Mouse (Mus musculus) limb, embryonic 14.5 days (tissue): ENCODE data around the gene Retreg1. TPM values are rescaled to one million over a fixed set of nuclear protein-coding genes. Genes with fewer than 3 reads are reported as not detected.
"Not testable (repeated sequence)": the region's sequence is repeated elsewhere in the genome, so short reads cannot be mapped to it uniquely, and the experiment has no call there.

Experiments used
- ATAC-seq: fragments of 200-750 bp; cut with Nextera tagmentation; 2 replicates; pipeline ENCODE4 v1.8.0; 2017; ENCODE audit warnings: low read depth, moderate number of reproducible peaks, moderate TSS enrichment; ENCODE audit not compliant: low FRiP score
- DNase-seq: peaks from one replicate; pipeline ENCODE4 v3.0.0-alpha.2; 2015; ENCODE audit warnings: low spot score
- H3K27ac ChIP-seq: fragments of 300-500 bp; sonication (generic); replicated peaks from 2 replicates; pipeline ENCODE4 v1.5.1; 2014; ENCODE audit warnings: low read depth, mild to moderate bottlenecking, low read length, moderate library complexity, mixed read lengths
- H3K27me3 ChIP-seq: fragments of 300-500 bp; sonication (generic); 2 replicates; pipeline ENCODE4 v1.6.1; 2014; ENCODE audit warnings: low read length, mixed read lengths; ENCODE audit not compliant: control insufficient read depth, insufficient read depth
- H3K36me3 ChIP-seq: fragments of 300-500 bp; sonication (generic); 2 replicates; pipeline ENCODE4 v1.6.1; 2014; ENCODE audit warnings: mild to moderate bottlenecking, low read length, moderate library complexity, mixed read lengths; ENCODE audit not compliant: control insufficient read depth, insufficient read depth
- H3K4me1 ChIP-seq: fragments of 300-500 bp; sonication (generic); 2 replicates; pipeline ENCODE4 v1.6.1; 2014; ENCODE audit warnings: antibody characterized with exemption, low read length, mixed read lengths; ENCODE audit not compliant: control insufficient read depth, insufficient read depth
- H3K4me2 ChIP-seq: fragments of 300-500 bp; sonication (generic); replicated peaks from 2 replicates; pipeline ENCODE4 v1.6.1; 2014; ENCODE audit warnings: low read depth, mild to moderate bottlenecking, low read length, moderate library complexity; ENCODE audit not compliant: severe bottlenecking
- H3K4me3 ChIP-seq: fragments of 300-500 bp; sonication (generic); replicated peaks from 2 replicates; pipeline ENCODE4 v1.5.1; 2014; ENCODE audit warnings: low read length
- H3K9ac ChIP-seq: fragments of 300-500 bp; sonication (generic); 2 replicates; pipeline ENCODE4 v1.6.1; 2014; ENCODE audit warnings: mild to moderate bottlenecking, low read depth, low read length, moderate library complexity; ENCODE audit not compliant: severe bottlenecking
- H3K9me3 ChIP-seq: fragments of 300-500 bp; sonication (generic); 2 replicates; pipeline ENCODE4 v1.6.1; 2016; ENCODE audit warnings: low read length; ENCODE audit not compliant: control insufficient read depth
- POLR2A ChIP-seq: fragments of 200-500 bp; IDR thresholded peaks from 2 replicates; pipeline ENCODE4 v1.8.0; 2012; ENCODE audit warnings: inconsistent platforms, mild to moderate bottlenecking, moderate library complexity, borderline replicate concordance; ENCODE audit not compliant: insufficient read depth, insufficient read length; ENCODE audit errors: extremely low read depth
- WGBS: fragments of 180-500 bp; shearing (Covaris S2); extraction: QIAGEN DNeasy Blood & Tissue Kit; methylation state at CpG from one replicate; pipeline ENCODE4 v1.1.7; 2014; 5-methylcytosine and 5-hydroxymethylcytosine counted together
- polyA plus RNA-seq, 2 experiments: library from polyadenylated mRNA; depleted of rRNA in 1 of 2; stranded (reverse) in 1 of 2; unstranded in 1 of 2; fragments of >200 nt; fragmentation: Nextera tagmentation in 1 of 2; extraction: Ambion mirVana in 1 of 2; gene quantifications; 2 replicates each; pipeline versions ENCODE4 v1.2.1 to v1.2.3; 2012 to 2014

The Retreg1 gene
- polyA plus RNA-seq, 2 experiments, result 2.5 to 4.4 TPM

GRCm38 (mm10) chr15:25995521-25995920 is 152.5 kb downstream of the Retreg1 start:
- Histone ChIP-seq H3K36me3 (peaks cover 49% of the 10 kb centered on the region), H3K9me3 (no peaks in the 10 kb centered on the region), H3K4me1 (no peaks in the 10 kb centered on the region), H3K27me3 (no peaks in the 10 kb centered on the region), H3K9ac (no peak overlapping the region), H3K4me3 (no peak overlapping the region), H3K27ac (no peak overlapping the region), H3K4me2 (no peak overlapping the region)
- ATAC-seq (no peak), DNase-seq (peak; percentile 72)
- WGBS, result 42% methylated on average over 2 of the region's 2 CpGs
- TF ChIP-seq POLR2A, result no peak

- WGBS, result 79% methylated on average over 5 of the region's 5 CpGs
- not testable (repeated sequence) for H3K27me3 ChIP-seq, ATAC-seq
Observed at GRCm38 (mm10) chr15:25999545-25999944, 156.6 kb downstream of the Retreg1 start.

GRCm38 (mm10) chr15:26008621-26009020 is 165.6 kb downstream of the Retreg1 start:
- Histone ChIP-seq H3K4me1 (no peaks in the 10 kb centered on the region), H3K4me2 (no peak overlapping the region), H3K9me3 (no peaks in the 10 kb centered on the region), H3K36me3 (no peaks in the 10 kb centered on the region), H3K9ac (no peak overlapping the region), H3K27ac (no peak overlapping the region), H3K4me3 (no peak overlapping the region), H3K27me3 (no peaks in the 10 kb centered on the region)
- WGBS, result 71% methylated on average over 3 of the region's 3 CpGs
- no peak for TF ChIP-seq POLR2A
- DNase-seq (no peak), ATAC-seq (no peak)

More at GRCm38 (mm10) chr15:25999545-25999944, 156.6 kb downstream of the Retreg1 start:
- not testable (repeated sequence) for H3K4me1 ChIP-seq, H3K27ac ChIP-seq, H3K9me3 ChIP-seq, H3K9ac ChIP-seq, H3K4me3 ChIP-seq, H3K4me2 ChIP-seq, DNase-seq
- peaks cover 19% of the 10 kb centered on the region for H3K36me3 ChIP-seq

GRCm38 (mm10) chr15:26012891-26013290 is 169.9 kb downstream of the Retreg1 start:
- no peak for TF ChIP-seq POLR2A
- Histone ChIP-seq H3K9me3 (no peaks in the 10 kb centered on the region), H3K27me3 (no peaks in the 10 kb centered on the region), H3K36me3 (no peaks in the 10 kb centered on the region), H3K4me3 (no peak overlapping the region), H3K27ac (no peak overlapping the region), H3K4me1 (no peaks in the 10 kb centered on the region), H3K9ac (no peak overlapping the region), H3K4me2 (no peak overlapping the region)
- no peak for DNase-seq
- WGBS, result 55% methylated on average over 4 of the region's 4 CpGs
- no peak for ATAC-seq

GRCm38 (mm10) chr15:26015979-26016665 is 173.1 kb downstream of the Retreg1 start:
- no peak for DNase-seq
- no peak overlapping the region for H3K4me2 ChIP-seq
- no peaks in the 10 kb centered on the region for H3K9me3 ChIP-seq
- ATAC-seq, result no peak
- 50% methylated on average over 14 of the region's 14 CpGs for WGBS
- no peaks in the 10 kb centered on the region for H3K36me3 ChIP-seq
- no peaks in the 10 kb centered on the region for H3K27me3 ChIP-seq
- no peak overlapping the region for H3K4me3 ChIP-seq
- H3K9ac ChIP-seq, result no peak overlapping the region
- H3K4me1 ChIP-seq, result no peaks in the 10 kb centered on the region
- no peak overlapping the region for H3K27ac ChIP-seq
- TF ChIP-seq POLR2A, result no peak
